Mouse (Mus musculus): ENCODE measurements around the gene Zfr. TPM values are rescaled to one million over a fixed set of nuclear protein-coding genes. Genes with fewer than 3 reads are reported as not detected.

Zfr gene
- polyA plus RNA-seq, 1 experiment from 2014 or later: 128 TPM

DNA sequence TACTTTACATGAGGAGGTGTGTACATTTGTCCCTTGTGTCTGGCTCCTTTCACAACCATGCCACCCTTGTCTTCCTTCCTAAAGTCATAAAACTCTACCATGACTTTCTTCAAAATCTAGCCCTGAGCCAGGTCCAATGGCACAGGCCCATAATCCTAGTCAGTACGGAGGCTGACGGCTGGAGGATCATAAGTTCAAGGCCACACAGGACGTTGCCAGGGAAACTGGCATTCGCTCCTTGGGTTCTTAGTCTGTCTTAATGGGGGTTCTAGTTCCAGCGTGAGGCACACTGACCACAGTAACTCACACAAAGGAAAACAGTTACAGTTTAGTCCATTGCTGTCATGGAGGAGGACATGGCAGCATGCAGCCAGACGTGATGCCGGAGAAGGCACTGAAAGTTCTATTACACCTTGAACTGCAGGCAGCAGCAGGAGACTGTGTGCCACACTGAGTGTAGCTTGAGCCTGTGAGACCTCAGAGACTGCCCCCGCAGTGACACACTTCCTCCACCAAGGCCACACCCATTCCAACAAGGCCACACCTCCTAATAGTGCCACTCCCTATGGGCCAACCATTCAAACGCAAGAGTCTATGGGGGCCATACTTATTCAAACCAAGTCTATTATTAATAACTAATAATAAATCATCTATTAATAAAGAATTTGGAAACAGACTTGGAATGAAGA is 26.5 kb upstream of the Zfr start:
- 89% methylated on average over 9 of the region's 9 CpGs for WGBS

DNA sequence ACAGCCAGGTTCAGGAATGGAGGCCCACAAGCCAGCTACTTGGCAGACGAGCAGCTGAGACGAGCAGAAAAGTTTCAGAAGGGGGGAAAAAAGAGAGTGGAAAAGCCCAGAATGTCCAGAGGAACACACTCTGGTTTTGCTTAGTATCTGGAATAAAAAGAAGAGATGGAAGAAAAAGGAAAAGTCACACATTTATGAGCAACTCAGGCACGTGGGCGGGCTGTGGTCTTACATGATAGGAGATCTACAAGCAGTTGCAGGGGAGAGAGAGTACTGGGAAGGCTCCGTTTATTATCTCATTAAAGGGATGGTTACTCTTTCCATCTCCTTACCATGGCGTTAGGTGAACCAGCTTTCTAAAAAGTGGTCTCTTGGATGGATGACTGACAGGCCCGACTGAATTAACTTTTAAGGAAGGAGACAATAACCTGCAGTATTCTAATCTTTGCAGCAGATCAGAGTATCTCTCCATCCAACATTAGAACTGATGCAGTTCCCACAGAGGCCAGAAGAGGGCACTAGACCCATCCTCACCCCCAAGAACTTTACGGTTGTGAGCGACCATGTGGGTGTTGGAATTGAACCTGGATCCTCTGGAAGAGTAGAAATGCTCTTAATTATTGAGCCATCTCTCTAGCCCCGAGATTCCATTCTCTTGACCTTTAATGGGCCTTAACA is 25.7 kb upstream of the Zfr start:
- Histone ChIP-seq H3K9ac (replicated peaks) (no peak overlapping the region), H3K4me2 (replicated peaks) (no peak overlapping the region), H3K27me3 (no peaks in the 10 kb centered on the region), H3K9me3 (no peaks in the 10 kb centered on the region), H3K27ac (replicated peaks) (no peak overlapping the region), H3K4me1 (peaks cover 12% of the 10 kb centered on the region; the same call in 1 of the 2 replicates), H3K36me3 (no peaks in the 10 kb centered on the region), H3K4me3 (no peak overlapping the region)
- WGBS: 66% methylated on average over 10 of the region's 10 CpGs
- ATAC-seq (ENCODE audit: low FRiP score, low read depth): no peak

More for the DNA sequence above, 26.5 kb upstream of the Zfr start:
- Histone ChIP-seq H3K4me2 (replicated peaks) (no peak overlapping the region), H3K9ac (replicated peaks) (no peak overlapping the region), H3K27me3 (no peaks in the 10 kb centered on the region), H3K4me3 (no peak overlapping the region), H3K9me3 (no peaks in the 10 kb centered on the region), H3K36me3 (no peaks in the 10 kb centered on the region), H3K27ac (replicated peaks) (no peak overlapping the region), H3K4me1 (peaks cover 12% of the 10 kb centered on the region; the same call in 1 of the 2 replicates)
- ATAC-seq (ENCODE audit: low FRiP score, low read depth): no peak

GRCm38 (mm10) chr15:12093026-12093960 is 24.3 kb upstream of the Zfr start:
- H3K4me1 ChIP-seq: peaks cover 12% of the 10 kb centered on the region; the same call in 1 of the 2 replicates
- no peak overlapping the region for H3K4me3 ChIP-seq
- 0 out of 2 replicates have a peak overlapping the region, but pooled peaks have one; percentile 23 for H3K4me2 ChIP-seq (replicated peaks)
- peaks cover 9% of the 10 kb centered on the region; the same call in 1 of the 2 replicates for H3K9me3 ChIP-seq
- no peaks in the 10 kb centered on the region for H3K27me3 ChIP-seq
- ATAC-seq (ENCODE audit: low FRiP score, low read depth): peak; percentile 93
- H3K36me3 ChIP-seq: no peaks in the 10 kb centered on the region
- peak overlapping the region; percentile 81 for H3K27ac ChIP-seq (replicated peaks)
- WGBS: 57% methylated on average over 25 of the region's 25 CpGs
- no peak overlapping the region for H3K9ac ChIP-seq (replicated peaks)

- Histone ChIP-seq H3K4me1 (peaks cover 12% of the 10 kb centered on the region; the same call in 1 of the 2 replicates), H3K27ac (replicated peaks) (peak overlapping the region; percentile 81), H3K36me3 (no peaks in the 10 kb centered on the region), H3K4me2 (replicated peaks) (0 out of 2 replicates have a peak overlapping the region, but pooled peaks have one; percentile 23), H3K9me3 (peaks cover 9% of the 10 kb centered on the region; the same call in 1 of the 2 replicates), H3K27me3 (no peaks in the 10 kb centered on the region), H3K9ac (replicated peaks) (no peak overlapping the region), H3K4me3 (no peak overlapping the region)
- peak; percentile 31 for ATAC-seq (ENCODE audit: low FRiP score, low read depth)
- 61% methylated on average over 4 of the region's 4 CpGs for WGBS
Measured at GRCm38 (mm10) chr15:12093961-12094566, 23.6 kb upstream of the Zfr start.

- no peak overlapping the region for H3K9ac ChIP-seq (replicated peaks)
- no peaks in the 10 kb centered on the region for H3K36me3 ChIP-seq
- no peak overlapping the region for H3K4me3 ChIP-seq
- 83% methylated on average over 4 of the region's 4 CpGs for WGBS
- peaks cover 9% of the 10 kb centered on the region; the same call in 1 of the 2 replicates for H3K9me3 ChIP-seq
- H3K27ac ChIP-seq (replicated peaks): no peak overlapping the region
- ATAC-seq (ENCODE audit: low FRiP score, low read depth): no peak
- H3K4me1 ChIP-seq: peaks cover 12% of the 10 kb centered on the region; the same call in 1 of the 2 replicates
- H3K27me3 ChIP-seq: no peaks in the 10 kb centered on the region
- H3K4me2 ChIP-seq (replicated peaks): no peak overlapping the region
Measured at GRCm38 (mm10) chr15:12096447-12096846, 21.2 kb upstream of the Zfr start.

DNA sequence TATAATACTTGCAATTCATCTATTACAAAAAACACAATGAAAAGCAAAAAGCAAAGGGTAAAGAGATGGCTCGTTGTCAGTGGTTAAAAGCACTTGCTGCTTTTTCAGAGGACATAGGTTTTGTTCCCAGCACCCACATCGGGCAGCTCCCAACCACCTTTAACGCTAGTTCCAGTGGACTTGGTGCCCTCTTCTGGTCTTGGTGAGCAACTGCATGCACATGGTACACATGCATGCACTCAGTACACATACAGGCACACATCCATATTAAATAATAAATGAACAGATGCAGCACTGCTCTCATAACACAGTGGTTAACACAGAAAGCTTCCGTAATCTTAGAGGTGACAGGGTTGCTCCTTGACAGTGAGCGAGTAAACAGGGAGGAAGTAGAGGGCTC is 20.3 kb upstream of the Zfr start:
- H3K36me3 ChIP-seq: no peaks in the 10 kb centered on the region
- WGBS: 89% methylated on average over 5 of the region's 5 CpGs

DNA sequence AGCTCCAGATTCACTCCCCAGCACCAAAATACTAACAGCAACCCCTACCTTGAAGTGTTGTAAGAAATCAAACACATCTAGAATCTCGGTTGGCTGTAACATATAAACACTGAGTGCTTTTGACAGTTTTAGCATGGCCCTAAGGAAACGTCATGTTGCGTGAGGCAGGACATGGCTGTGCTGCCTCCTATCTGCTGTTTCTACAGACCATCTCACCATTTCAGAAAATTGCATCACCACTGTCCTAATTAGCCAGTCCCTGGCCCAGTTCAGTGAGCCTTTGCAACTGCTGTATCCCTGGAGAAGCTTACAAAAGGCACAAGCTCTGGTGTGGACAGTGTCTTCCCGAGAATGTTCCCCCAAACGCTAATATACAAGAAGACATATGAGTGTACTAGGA is 16.7 kb upstream of the Zfr start:
- Histone ChIP-seq H3K4me3 (no peak overlapping the region), H3K27ac (replicated peaks) (no peak overlapping the region), H3K36me3 (no peaks in the 10 kb centered on the region), H3K9ac (replicated peaks) (no peak overlapping the region), H3K27me3 (no peaks in the 10 kb centered on the region), H3K9me3 (peaks cover 9% of the 10 kb centered on the region; the same call in 1 of the 2 replicates), H3K4me1 (no peaks in the 10 kb centered on the region), H3K4me2 (replicated peaks) (no peak overlapping the region)
- ATAC-seq (ENCODE audit: low FRiP score, low read depth): no peak
- 81% methylated on average over 5 of the region's 5 CpGs for WGBS

More for the DNA sequence above, 20.3 kb upstream of the Zfr start:
- Histone ChIP-seq H3K4me2 (replicated peaks) (no peak overlapping the region), H3K27ac (replicated peaks) (no peak overlapping the region), H3K9me3 (peaks cover 9% of the 10 kb centered on the region; the same call in 1 of the 2 replicates), H3K4me1 (peaks cover 12% of the 10 kb centered on the region; the same call in 1 of the 2 replicates), H3K9ac (replicated peaks) (no peak overlapping the region), H3K4me3 (no peak overlapping the region), H3K27me3 (no peaks in the 10 kb centered on the region)
- ATAC-seq (ENCODE audit: low FRiP score, low read depth): no peak

GRCm38 (mm10) chr15:12103763-12104162 is 13.9 kb upstream of the Zfr start:
- H3K27ac ChIP-seq (replicated peaks): no peak overlapping the region
- H3K4me1 ChIP-seq: no peaks in the 10 kb centered on the region
- no peaks in the 10 kb centered on the region for H3K27me3 ChIP-seq
- ATAC-seq (ENCODE audit: low FRiP score, low read depth): no peak
- WGBS: 76% methylated on average over 3 of the region's 3 CpGs
- no peak overlapping the region for H3K4me3 ChIP-seq
- no peak overlapping the region for H3K9ac ChIP-seq (replicated peaks)
- H3K4me2 ChIP-seq (replicated peaks): no peak overlapping the region
- no peaks in the 10 kb centered on the region for H3K9me3 ChIP-seq
- H3K36me3 ChIP-seq: no peaks in the 10 kb centered on the region

GRCm38 (mm10) chr15:12104827-12105226 is 12.8 kb upstream of the Zfr start:
- no peaks in the 10 kb centered on the region for H3K9me3 ChIP-seq
- no peak for ATAC-seq (ENCODE audit: low FRiP score, low read depth)
- WGBS: 84% methylated on average over 2 of the region's 2 CpGs
- H3K4me3 ChIP-seq: no peak overlapping the region
- no peaks in the 10 kb centered on the region for H3K4me1 ChIP-seq
- no peak overlapping the region for H3K9ac ChIP-seq (replicated peaks)
- H3K4me2 ChIP-seq (replicated peaks): no peak overlapping the region
- no peaks in the 10 kb centered on the region for H3K36me3 ChIP-seq
- no peak overlapping the region for H3K27ac ChIP-seq (replicated peaks)
- H3K27me3 ChIP-seq: no peaks in the 10 kb centered on the region

DNA sequence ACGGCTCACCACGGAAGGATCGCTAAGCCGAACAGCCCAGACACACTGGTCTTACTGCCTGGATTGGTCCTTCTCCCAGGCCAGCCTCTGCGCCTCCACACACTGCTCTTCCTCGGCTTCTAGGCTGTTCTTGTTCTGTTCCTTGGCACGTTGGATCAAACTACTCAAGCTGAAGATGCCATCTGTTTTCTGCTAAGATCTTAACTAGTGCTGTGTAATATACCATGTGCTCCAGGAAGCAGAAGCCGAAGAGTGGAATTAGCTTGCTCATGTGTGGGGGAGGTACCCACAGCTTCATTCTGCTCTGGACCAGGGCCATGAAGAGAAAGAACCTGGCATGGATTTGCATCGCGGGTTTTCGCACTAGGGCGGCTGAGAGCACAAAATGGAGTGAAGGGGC is 11.2 kb upstream of the Zfr start:
- Histone ChIP-seq H3K9ac (replicated peaks) (no peak overlapping the region), H3K9me3 (no peaks in the 10 kb centered on the region), H3K4me3 (no peak overlapping the region), H3K27ac (replicated peaks) (no peak overlapping the region), H3K4me1 (no peaks in the 10 kb centered on the region), H3K36me3 (no peaks in the 10 kb centered on the region), H3K27me3 (no peaks in the 10 kb centered on the region), H3K4me2 (replicated peaks) (no peak overlapping the region)
- WGBS: 92% methylated on average over 12 of the region's 12 CpGs
- no peak for ATAC-seq (ENCODE audit: low FRiP score, low read depth)

DNA sequence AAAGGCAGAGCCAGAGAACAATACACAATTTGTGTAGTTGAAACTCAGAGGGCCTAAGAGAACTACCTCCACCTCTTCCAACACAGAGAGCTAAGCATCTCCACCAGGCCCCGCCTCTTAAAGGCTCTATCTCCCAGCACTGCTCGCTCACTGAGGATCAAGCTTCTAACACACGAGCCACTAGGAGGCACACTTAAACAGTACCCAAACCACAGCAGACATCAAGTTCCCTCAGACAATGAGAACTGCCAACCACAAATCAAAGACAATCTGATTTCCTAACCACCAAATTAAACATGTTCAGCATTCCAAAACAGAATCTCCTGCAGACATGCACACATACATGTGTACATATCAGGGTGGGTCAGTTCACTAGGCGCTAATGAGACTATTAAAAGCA is 9.4 kb upstream of the Zfr start:
- no peak overlapping the region for H3K4me3 ChIP-seq
- WGBS: 68% methylated on average over 4 of the region's 4 CpGs

More for the DNA sequence above, 9.4 kb upstream of the Zfr start:
- H3K9ac ChIP-seq (replicated peaks): no peak overlapping the region
- no peaks in the 10 kb centered on the region for H3K36me3 ChIP-seq
- no peak overlapping the region for H3K27ac ChIP-seq (replicated peaks)
- H3K27me3 ChIP-seq: no peaks in the 10 kb centered on the region
- H3K9me3 ChIP-seq: no peaks in the 10 kb centered on the region
- no peak for ATAC-seq (ENCODE audit: low FRiP score, low read depth)
- H3K4me1 ChIP-seq: no peaks in the 10 kb centered on the region
- no peak overlapping the region for H3K4me2 ChIP-seq (replicated peaks)
